Mouse (Mus musculus) neural tube, embryonic 12.5 days (tissue): ENCODE data around the gene Defb47. TPM values are rescaled to one million over a fixed set of nuclear protein-coding genes. Genes with fewer than 3 reads are reported as not detected.

Source experiments
- ATAC-seq: fragments of 200-750 bp; cut with Nextera tagmentation; 2 replicates; pipeline ENCODE4 v1.8.0; 2017; ENCODE audit warnings: low read depth, mild to moderate bottlenecking, moderate TSS enrichment, moderate library complexity; ENCODE audit not compliant: low FRiP score
- H3K27ac ChIP-seq: fragments of 300-500 bp; sonication (generic); 2 replicates; pipeline ENCODE4 v1.5.1; 2016
- H3K27me3 ChIP-seq: fragments of 300-500 bp; sonication (generic); replicated peaks from 2 replicates; pipeline ENCODE4 v1.6.1; 2016; ENCODE audit warnings: mild to moderate bottlenecking
- H3K36me3 ChIP-seq: fragments of 300-500 bp; sonication (generic); 2 replicates; pipeline ENCODE4 v1.6.1; 2016; ENCODE audit warnings: mild to moderate bottlenecking
- H3K4me1 ChIP-seq: fragments of 300-500 bp; sonication (generic); 2 replicates; pipeline ENCODE4 v1.6.1; 2016
- H3K4me2 ChIP-seq: fragments of 300-500 bp; sonication (generic); replicated peaks from 2 replicates; pipeline ENCODE4 v1.6.1; 2016; ENCODE audit warnings: mild to moderate bottlenecking
- H3K4me3 ChIP-seq: fragments of 300-500 bp; sonication (generic); 2 replicates; pipeline ENCODE4 v1.5.1; 2016
- H3K9ac ChIP-seq: fragments of 300-500 bp; sonication (generic); 2 replicates; pipeline ENCODE4 v1.6.1; 2016; ENCODE audit warnings: mild to moderate bottlenecking
- H3K9me3 ChIP-seq: fragments of 300-500 bp; sonication (generic); 2 replicates; pipeline ENCODE4 v1.6.1; 2016; ENCODE audit warnings: mild to moderate bottlenecking
- WGBS: fragments of 180-500 bp; shearing (Covaris S2); methylation state at CpG from one replicate; pipeline ENCODE4 v1.1.7; 2016; 5-methylcytosine and 5-hydroxymethylcytosine counted together
- polyA plus RNA-seq: library from polyadenylated mRNA; unstranded; fragments of >200 nt; fragmentation: Nextera tagmentation; extraction: Ambion mirVana; gene quantifications from 2 replicates; pipeline ENCODE4 v1.2.1, GENCODE M21; 2016

Defb47 gene
- polyA plus RNA-seq = not detected in 2 replicates

DNA sequence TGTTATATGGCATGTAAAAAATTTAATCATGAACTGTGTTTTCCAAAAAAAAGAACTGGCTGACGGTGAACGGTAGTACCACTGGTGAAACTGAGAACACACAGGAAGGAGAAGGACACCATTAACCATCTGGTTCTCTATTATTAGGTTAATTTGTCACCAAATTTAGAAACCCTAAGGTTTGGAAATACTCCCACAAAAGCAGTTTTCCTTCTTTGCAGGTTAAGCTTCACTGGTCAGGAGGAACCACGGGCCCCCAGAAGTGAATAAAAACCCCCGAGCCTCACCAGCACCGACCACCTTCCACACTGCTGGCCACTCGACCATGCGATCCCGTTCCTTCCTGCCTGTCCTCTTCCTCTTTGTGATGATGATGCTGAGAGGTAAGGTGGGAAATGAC is at the start of gene Defb47:
TSS of gene Defb47 (plus strand) at position 301 of the 400 bp plus-strand sequence.
- Histone ChIP-seq H3K9me3 (no peaks in the 10 kb centered on the region), H3K27ac (no peak within 1 kb of the TSS), H3K9ac (no peak within 1 kb of the TSS), H3K4me1 (no peaks in the 10 kb centered on the region), H3K27me3 (no peaks in the 10 kb centered on the region), H3K36me3 (no peaks in the 10 kb centered on the region), H3K4me2 (no peak within 1 kb of the TSS), H3K4me3 (no peak within 1 kb of the TSS)
- no peak for ATAC-seq
- 88% methylated on average over 8 of the region's 8 CpGs for WGBS

DNA sequence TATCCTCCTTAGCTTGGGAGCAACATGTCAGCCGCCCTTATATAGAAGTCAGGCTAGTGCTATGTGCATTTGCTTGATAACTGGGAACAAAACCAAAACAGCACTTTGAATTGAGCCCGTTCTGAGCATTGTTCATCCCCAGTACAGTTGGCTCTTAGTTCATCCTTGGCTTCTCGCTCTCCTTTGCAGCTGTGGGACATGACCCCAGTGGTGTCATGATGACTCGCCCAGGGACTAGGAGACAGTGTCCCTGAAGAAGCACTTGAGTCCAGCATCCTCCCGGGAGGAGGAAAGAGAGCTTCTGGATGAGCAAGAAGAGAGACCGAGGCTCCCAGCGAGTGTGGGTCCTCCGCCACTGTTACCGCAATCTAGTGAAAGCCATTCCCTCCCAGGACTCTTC is 41.8 kb upstream of the Defb47 start:
- Histone ChIP-seq H3K4me2 (no peak overlapping the region), H3K4me1 (no peaks in the 10 kb centered on the region), H3K27me3 (no peaks in the 10 kb centered on the region), H3K36me3 (peaks cover 69% of the 10 kb centered on the region), H3K9ac (no peak overlapping the region), H3K27ac (no peak overlapping the region), H3K9me3 (no peaks in the 10 kb centered on the region), H3K4me3 (no peak overlapping the region)
- 94% methylated on average over 9 of the region's 9 CpGs for WGBS
- ATAC-seq = no peak

DNA sequence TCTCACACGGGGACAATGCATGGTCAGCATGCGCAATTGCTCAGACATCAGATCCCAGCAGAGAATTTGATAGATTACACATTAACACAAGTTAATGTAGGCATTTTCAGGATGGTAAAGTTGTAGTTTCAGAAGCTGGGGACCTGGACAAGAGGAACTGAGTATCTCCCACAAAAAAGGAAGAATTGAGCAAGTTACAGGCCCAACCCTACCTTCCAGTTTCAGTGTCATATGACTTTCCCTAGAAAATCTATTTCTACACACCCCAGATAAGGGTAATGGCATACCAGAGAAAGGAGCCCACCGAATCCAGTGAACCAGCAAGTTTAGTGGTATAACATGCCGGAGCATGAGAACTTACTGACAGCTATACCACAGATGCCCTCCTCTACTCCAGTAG is 34.2 kb upstream of the Defb47 start:
- Histone ChIP-seq H3K4me2 (no peak overlapping the region), H3K4me3 (no peak overlapping the region), H3K36me3 (peaks cover 11% of the 10 kb centered on the region), H3K4me1 (peaks cover 7% of the 10 kb centered on the region; the same call in 1 of the 2 replicates), H3K9me3 (no peaks in the 10 kb centered on the region), H3K27me3 (no peaks in the 10 kb centered on the region), H3K27ac (no peak overlapping the region), H3K9ac (no peak overlapping the region)
- ATAC-seq = no peak
- WGBS = 81% methylated on average over 4 of the region's 4 CpGs

DNA sequence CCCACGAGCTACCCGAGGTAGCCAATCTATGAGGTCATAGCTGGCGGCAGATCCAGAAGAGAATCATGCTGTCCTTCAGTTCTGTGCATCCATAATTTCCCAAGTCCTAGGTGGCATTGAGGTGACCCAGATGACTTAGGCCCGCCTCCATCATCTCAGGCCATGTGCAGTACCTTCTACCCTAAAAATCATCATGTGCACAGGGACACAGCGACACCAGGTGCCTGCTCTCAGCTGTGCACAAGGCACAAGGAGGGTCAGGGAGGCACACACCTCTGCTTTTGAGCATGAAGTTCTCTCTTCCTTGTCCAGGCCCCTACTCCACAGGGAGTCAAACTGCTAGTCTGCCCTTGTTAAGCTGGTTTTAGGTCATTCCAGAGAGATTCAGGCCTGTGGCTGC is 32.5 kb upstream of the Defb47 start:
- no peaks in the 10 kb centered on the region for H3K27me3 ChIP-seq

DNA sequence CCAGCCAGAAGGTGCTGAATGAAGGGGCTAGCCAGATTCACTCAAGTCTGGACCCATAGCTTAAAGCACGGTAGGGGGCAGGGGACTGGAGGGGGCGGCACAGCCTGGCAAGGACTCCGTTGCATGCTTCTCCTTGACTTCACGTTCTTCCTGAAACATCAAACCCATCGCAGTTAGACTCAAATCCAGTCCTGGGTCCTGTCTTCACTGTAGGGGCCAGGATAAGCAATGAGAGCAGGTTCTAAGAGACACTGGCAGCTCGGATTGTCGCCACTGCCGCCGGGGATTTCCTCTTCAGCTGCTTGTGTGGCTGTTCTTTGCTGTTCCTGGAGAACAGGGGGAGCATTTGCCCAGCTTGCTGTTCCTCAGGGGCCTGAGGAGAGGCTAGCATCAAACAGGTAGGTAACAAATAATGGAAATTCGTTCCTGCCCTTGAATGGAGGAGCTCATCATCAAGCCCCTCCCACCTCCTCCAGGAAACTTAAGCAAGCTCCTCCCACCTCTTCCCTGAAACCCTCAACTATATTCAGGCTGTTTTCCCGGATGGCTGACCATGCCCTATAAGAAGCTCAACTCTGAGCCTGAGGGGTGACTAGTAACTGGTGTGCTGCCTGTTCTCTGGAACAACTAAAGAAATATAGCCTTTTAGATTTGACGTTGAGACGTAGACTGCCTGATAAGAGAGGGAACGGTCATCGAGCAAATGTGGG is 31.9 kb upstream of the Defb47 start:
- Histone ChIP-seq H3K4me3 (no peak overlapping the region; the same call in 1 of the 2 replicates), H3K36me3 (no peaks in the 10 kb centered on the region), H3K27ac (no peak overlapping the region), H3K4me2 (peak overlapping the region; percentile 49), H3K9me3 (no peaks in the 10 kb centered on the region), H3K9ac (no peak overlapping the region), H3K4me1 (peaks cover 7% of the 10 kb centered on the region; the same call in 1 of the 2 replicates), H3K27me3 (no peaks in the 10 kb centered on the region)
- 20% methylated on average over 15 of the region's 15 CpGs for WGBS
- ATAC-seq = no peak

More for the DNA sequence above, 32.5 kb upstream of the Defb47 start:
- no peak for ATAC-seq
- Histone ChIP-seq H3K4me1 (peaks cover 7% of the 10 kb centered on the region; the same call in 1 of the 2 replicates), H3K36me3 (no peaks in the 10 kb centered on the region), H3K4me2 (peak overlapping the region; percentile 49; the same call in 1 of the 2 replicates), H3K27ac (no peak overlapping the region), H3K4me3 (no peak overlapping the region), H3K9ac (no peak overlapping the region), H3K9me3 (no peaks in the 10 kb centered on the region)
- WGBS = 81% methylated on average over 5 of the region's 5 CpGs

DNA sequence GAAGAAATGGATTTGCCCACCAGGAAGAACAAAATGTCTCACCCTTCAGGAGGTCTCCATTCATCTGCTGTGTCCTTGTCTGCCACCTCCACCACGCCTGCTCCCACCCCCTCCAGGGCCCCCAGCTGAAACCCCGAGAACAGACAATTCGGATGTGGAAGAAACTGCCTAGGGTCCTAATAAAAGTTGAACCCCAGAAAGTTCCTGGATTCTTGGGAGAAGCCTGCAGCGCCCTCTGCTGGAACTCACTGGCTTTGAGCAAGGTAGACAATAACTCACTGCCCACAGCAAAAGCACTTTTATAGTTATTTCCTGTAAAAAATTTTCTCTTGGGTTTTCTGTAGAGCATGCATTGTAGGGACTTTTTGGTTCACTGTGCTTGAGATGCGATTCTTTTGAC is 22.8 kb upstream of the Defb47 start:
- no peaks in the 10 kb centered on the region for H3K36me3 ChIP-seq
- no peaks in the 10 kb centered on the region for H3K4me1 ChIP-seq
- whole genome bisulfite sequencing = 10% methylated on average over 5 of the region's 5 CpGs
- 0 out of 2 replicates have a peak overlapping the region, but pooled peaks have one; percentile 15 for H3K4me2 ChIP-seq
- no peak overlapping the region for H3K4me3 ChIP-seq
- no peaks in the 10 kb centered on the region for H3K27me3 ChIP-seq
- H3K9ac ChIP-seq = no peak overlapping the region
- no peak for ATAC-seq
- no peaks in the 10 kb centered on the region for H3K9me3 ChIP-seq
- H3K27ac ChIP-seq = no peak overlapping the region

DNA sequence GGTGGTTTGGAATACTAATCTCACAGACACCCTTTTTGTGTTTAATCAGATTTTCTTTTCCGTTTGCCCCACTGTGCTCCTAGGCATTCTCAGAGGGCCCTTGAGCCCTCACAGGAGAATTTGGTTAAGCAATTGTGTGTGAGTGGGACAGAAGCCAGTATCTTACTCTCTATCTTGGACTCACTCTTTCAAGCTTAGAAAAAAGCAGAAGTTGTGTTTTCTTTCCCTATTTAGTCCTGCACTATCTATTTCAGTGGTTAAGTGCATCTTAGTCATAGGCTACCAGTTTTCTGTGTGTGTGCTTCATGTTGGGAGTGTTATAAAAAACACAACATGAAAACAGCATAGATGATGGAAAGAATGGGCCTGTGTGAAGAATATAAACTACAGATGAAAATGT is 18.1 kb upstream of the Defb47 start:
- H3K4me2 ChIP-seq = no peak overlapping the region
- H3K4me3 ChIP-seq = no peak overlapping the region
- no peak overlapping the region for H3K27ac ChIP-seq
- 95% methylated on average over 1 of the region's 1 CpGs for WGBS
- no peaks in the 10 kb centered on the region for H3K27me3 ChIP-seq
- no peaks in the 10 kb centered on the region for H3K9me3 ChIP-seq
- H3K36me3 ChIP-seq = no peaks in the 10 kb centered on the region
- no peaks in the 10 kb centered on the region for H3K4me1 ChIP-seq
- no peak for ATAC-seq
- no peak overlapping the region for H3K9ac ChIP-seq

DNA sequence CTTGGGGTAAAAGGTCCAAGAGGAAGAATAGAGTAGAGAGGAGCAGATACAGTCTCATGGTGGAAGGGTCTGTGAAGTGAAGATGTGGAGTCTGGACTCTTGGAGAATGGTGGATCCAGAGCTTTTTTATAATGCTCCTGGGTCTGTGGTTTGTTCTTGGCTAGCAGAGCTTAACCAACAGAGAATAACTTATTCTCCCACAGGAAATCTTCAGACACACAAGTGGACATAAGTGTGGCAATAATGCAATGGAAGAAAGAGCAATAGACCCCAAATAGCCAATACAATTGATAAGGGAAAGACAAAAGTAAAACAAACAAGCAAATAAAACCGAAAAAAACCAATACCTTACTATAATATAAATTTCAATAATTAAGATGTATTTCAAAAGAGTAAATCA is 13.5 kb upstream of the Defb47 start, which contains the start of gene Defb48:
TSS of gene Defb48 (minus strand) at position 101 of the 400 bp plus-strand sequence.
- WGBS = 65% methylated on average over 1 of the region's 1 CpGs
- Histone ChIP-seq H3K4me2 (no peak within 1 kb of the TSS), H3K27ac (no peak within 1 kb of the TSS), H3K4me1 (no peaks in the 10 kb centered on the region), H3K9me3 (0 out of 2 replicates have a peak, but pooled peaks cover 6% of the 10 kb centered on the region), H3K9ac (no peak within 1 kb of the TSS), H3K27me3 (no peaks in the 10 kb centered on the region), H3K36me3 (no peaks in the 10 kb centered on the region), H3K4me3 (no peak within 1 kb of the TSS)
- ATAC-seq = no peak

DNA sequence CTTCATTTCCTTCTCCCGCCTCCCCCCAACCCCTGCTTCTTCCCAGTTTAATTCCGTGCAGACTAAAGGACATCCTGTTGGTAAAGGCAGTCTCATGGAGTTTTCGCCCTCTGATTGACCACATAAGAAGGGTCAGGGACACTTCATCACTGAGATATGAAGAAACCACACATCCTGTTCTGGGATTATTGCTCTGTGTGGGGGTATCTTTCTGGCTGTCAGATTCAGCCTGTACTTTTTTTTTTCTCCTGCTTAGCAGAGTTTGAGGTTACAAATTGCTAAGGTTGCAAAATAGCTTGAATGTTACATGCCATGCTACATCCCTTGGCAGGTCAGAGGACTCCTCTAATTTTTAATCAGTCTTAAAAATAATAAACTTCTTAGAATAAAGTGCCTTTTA is 6.6 kb upstream of the Defb47 start:
- no peaks in the 10 kb centered on the region for H3K4me1 ChIP-seq
- no peak overlapping the region for H3K4me2 ChIP-seq
- no peak overlapping the region for H3K9ac ChIP-seq
- H3K27ac ChIP-seq = no peak overlapping the region
- 83% methylated on average over 3 of the region's 3 CpGs for WGBS
- no peaks in the 10 kb centered on the region for H3K36me3 ChIP-seq
- H3K27me3 ChIP-seq = no peaks in the 10 kb centered on the region
- H3K9me3 ChIP-seq = 0 out of 2 replicates have a peak, but pooled peaks cover 7% of the 10 kb centered on the region
- ATAC-seq = no peak
- no peak overlapping the region for H3K4me3 ChIP-seq

DNA sequence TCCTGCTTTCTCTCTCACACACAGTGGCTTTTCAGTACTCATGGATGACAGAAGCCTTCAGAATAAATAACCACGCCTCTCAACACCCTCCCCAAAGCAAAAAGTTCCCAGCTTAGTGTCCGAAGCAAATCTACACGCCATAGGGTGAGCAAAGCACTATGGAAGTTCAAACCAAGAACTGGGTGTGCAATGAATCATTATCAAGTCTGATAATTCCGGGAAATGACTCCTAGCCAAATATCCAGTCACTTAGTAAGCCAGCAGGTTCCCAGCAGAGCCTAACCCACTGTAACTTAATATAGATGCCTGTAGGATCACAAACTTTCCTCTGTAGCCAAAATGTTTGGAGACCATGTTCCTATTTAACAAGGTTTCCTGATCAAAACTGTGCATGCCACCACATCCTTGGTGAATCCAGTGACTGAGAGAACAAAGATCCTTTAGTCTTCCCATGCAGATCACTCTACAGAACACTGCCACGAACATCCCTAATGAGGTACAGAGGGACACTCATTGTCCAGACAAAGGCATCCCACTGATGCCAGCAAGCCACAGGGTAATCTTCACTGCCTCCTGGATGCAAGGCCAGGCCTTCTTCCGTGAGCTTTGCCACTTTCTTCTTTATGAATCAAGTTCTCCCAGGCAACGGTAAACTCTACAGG is 5.9 kb upstream of the Defb47 start:
- 71% methylated on average over 7 of the region's 7 CpGs for WGBS
- no peak for ATAC-seq

DNA sequence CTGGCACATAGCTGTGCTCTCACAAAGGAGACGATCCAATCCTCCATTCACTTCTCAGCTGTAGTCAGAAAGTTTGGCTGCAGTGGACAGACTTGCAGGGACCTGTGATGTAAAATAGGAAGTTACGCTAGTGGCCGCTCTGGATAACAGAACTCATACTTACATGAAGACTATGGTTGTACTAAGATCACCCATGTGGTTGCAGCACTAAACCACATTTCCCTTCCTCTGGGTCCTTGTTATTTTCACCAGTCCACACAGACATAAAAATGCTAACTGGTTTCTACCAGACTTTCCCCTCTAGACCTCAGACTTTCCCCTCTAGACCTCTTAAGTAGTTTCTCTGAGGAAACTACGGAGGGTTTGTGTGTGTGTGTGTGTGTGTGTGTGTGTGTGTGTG is 1.1 kb downstream of the Defb47 start:
- Histone ChIP-seq H3K4me2 (no peak overlapping the region), H3K4me3 (no peak overlapping the region), H3K27me3 (no peaks in the 10 kb centered on the region), H3K9ac (no peak overlapping the region), H3K27ac (no peak overlapping the region), H3K36me3 (no peaks in the 10 kb centered on the region), H3K9me3 (no peaks in the 10 kb centered on the region), H3K4me1 (no peaks in the 10 kb centered on the region)
- no peak for ATAC-seq
- WGBS = 91% methylated on average over 4 of the region's 4 CpGs

More for the DNA sequence above, 5.9 kb upstream of the Defb47 start:
- H3K9ac ChIP-seq = no peak overlapping the region
- H3K27ac ChIP-seq = no peak overlapping the region
- H3K27me3 ChIP-seq = no peaks in the 10 kb centered on the region
- 0 out of 2 replicates have a peak, but pooled peaks cover 7% of the 10 kb centered on the region for H3K9me3 ChIP-seq
- H3K4me3 ChIP-seq = no peak overlapping the region
- H3K4me1 ChIP-seq = no peaks in the 10 kb centered on the region
- no peaks in the 10 kb centered on the region for H3K36me3 ChIP-seq
- H3K4me2 ChIP-seq = no peak overlapping the region

DNA sequence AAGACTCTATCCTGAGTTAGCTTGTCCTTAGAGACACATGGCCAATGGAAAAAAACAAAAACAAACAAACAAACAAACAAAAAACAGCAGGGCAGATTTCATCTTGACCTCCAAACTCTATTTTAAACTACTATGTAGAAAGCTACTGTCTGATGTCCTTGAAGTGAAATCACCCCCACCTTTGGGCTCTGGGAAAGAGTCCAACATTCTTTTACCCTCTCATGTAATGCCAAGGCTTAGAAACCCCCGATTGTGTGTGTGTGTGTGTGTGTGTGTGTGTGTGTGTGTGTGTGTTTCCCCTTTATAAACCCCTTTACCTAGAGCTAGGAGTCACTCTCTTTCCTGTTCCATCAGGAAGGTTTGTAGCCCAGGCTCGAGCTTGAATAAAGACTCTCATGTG is 4.7 kb downstream of the Defb47 start:
- Histone ChIP-seq H3K4me3 (no peak overlapping the region), H3K9ac (no peak overlapping the region), H3K9me3 (no peaks in the 10 kb centered on the region), H3K36me3 (no peaks in the 10 kb centered on the region), H3K27ac (no peak overlapping the region), H3K27me3 (no peaks in the 10 kb centered on the region), H3K4me1 (no peaks in the 10 kb centered on the region), H3K4me2 (no peak overlapping the region)
- 83% methylated on average over 2 of the region's 2 CpGs for WGBS
- ATAC-seq = no peak
